Mouse (Mus musculus): ENCODE measurements at regions not wholly inside any gene's neighbourhood (a gene's known extent, or its start where the extent isn't known, plus 50 kb on each side); places are given as distances from the start of the nearest gene placed in this dataset.
A peak's percentile ranks its signal among the peaks of the same experiment; 100 is the strongest.

DNA sequence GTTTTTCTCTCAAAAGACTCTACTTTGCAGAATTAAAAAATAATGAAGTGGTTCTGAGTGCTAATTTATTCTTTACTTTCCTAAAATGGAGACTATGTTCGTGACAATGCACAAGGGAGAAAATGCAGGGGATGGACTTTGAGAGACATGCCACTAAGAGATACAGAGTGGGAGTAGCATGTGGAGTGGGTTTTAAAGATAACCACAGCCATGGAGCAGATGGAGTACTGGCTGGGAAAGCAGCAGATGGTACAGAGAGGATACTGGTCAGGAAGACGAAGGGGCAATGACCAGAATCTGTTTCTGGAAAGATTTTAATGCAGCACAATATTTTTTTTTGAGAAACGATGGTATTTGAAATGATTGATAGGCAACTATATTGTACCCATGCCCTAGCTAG lies 416.7 kb downstream of the Chl1 start:
- no peak overlapping the region for H3K4me2 ChIP-seq
- no peaks in the 10 kb centered on the region for H3K9me3 ChIP-seq
- ATAC-seq (replicated peaks): no peak
- WGBS: 82% methylated on average over 3 of the region's 3 CpGs
- H3K4me3 ChIP-seq: no peak overlapping the region
- H3K9ac ChIP-seq: no peak overlapping the region
- H3K4me1 ChIP-seq: no peaks in the 10 kb centered on the region
- H3K27ac ChIP-seq: no peak overlapping the region
- H3K27me3 ChIP-seq (replicated peaks): no peaks in the 10 kb centered on the region
- H3K36me3 ChIP-seq (replicated peaks): no peaks in the 10 kb centered on the region

DNA sequence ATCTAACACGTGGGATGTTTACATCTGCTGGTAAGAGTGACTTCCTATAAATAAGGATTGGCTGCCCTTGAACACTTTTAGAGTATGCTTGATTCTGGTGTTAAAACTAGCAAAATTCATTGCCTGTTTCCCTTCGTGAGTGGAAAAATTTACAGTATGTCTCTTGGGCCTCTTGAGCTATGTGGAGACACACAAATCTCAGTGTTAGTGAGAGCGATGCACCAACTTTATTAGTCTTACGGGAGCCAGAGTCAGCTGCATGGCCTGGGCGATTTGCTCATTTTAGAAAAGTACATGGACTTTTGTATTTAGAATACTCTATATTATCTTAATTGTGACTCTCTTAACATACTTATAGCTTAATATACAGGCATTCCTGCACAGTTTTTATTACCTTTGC lies 430.0 kb downstream of the Chl1 start:
- no peak overlapping the region for H3K4me2 ChIP-seq
- H3K9ac ChIP-seq: no peak overlapping the region
- no peaks in the 10 kb centered on the region for H3K9me3 ChIP-seq
- no peaks in the 10 kb centered on the region for H3K36me3 ChIP-seq (replicated peaks)
- ATAC-seq (replicated peaks): no peak
- H3K27ac ChIP-seq: no peak overlapping the region
- no peaks in the 10 kb centered on the region for H3K27me3 ChIP-seq (replicated peaks)
- no peaks in the 10 kb centered on the region for H3K4me1 ChIP-seq
- H3K4me3 ChIP-seq: no peak overlapping the region
- WGBS: 89% methylated on average over 5 of the region's 5 CpGs

DNA sequence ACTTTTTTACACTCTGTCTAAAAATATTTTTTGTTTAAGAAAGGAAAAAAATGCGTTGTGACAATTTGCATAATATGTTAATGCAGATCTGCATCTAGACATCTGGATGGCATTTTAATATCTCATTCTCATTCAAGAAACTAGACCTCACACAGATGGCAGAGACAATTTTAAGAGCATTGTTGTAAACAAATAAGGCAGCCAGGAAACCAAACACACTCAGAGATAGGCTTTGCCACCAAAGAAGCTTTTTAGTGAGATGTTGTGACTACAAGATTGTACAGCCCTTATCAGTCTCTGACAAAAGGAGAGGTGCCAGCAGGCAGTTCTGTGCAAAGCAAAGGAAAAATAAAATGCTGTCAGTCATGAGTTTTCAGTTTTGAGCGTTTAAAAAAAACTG lies 434.0 kb downstream of the Chl1 start:
- H3K27me3 ChIP-seq (replicated peaks): no peaks in the 10 kb centered on the region
- H3K27ac ChIP-seq: no peak overlapping the region
- 56% methylated on average over 2 of the region's 2 CpGs for WGBS
- H3K9ac ChIP-seq: no peak overlapping the region
- no peak overlapping the region for H3K4me3 ChIP-seq
- ATAC-seq (replicated peaks): 0 out of 2 replicates have a peak, but pooled peaks have one; percentile 24
- no peak overlapping the region for H3K4me2 ChIP-seq
- no peaks in the 10 kb centered on the region for H3K4me1 ChIP-seq
- no peaks in the 10 kb centered on the region for H3K36me3 ChIP-seq (replicated peaks)
- H3K9me3 ChIP-seq: no peaks in the 10 kb centered on the region

DNA sequence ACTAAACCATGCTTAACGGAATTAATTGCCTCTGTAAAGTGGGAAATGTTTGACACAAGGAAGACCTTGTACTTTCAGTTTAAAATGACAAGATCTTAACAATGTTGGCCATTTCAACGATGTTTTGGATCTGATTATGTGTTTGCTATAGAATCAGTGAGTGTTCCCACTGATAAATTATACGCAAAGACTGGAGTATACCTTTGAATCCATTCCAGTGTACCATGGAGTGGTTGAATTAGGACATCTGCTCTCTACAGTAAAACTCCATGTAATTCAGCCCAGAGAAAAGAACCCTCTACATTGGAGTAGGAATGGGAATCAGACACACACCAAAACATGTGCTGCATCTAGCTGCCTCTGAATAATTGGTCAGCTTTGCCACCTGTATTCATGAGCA lies 437.1 kb downstream of the Chl1 start:
- Histone ChIP-seq H3K27ac (no peak overlapping the region), H3K36me3 (replicated peaks) (no peaks in the 10 kb centered on the region), H3K4me1 (no peaks in the 10 kb centered on the region), H3K9ac (no peak overlapping the region), H3K4me2 (no peak overlapping the region), H3K9me3 (no peaks in the 10 kb centered on the region), H3K27me3 (replicated peaks) (no peaks in the 10 kb centered on the region), H3K4me3 (no peak overlapping the region)
- 79% methylated on average over 3 of the region's 3 CpGs for WGBS
- no peak for ATAC-seq (replicated peaks)

DNA sequence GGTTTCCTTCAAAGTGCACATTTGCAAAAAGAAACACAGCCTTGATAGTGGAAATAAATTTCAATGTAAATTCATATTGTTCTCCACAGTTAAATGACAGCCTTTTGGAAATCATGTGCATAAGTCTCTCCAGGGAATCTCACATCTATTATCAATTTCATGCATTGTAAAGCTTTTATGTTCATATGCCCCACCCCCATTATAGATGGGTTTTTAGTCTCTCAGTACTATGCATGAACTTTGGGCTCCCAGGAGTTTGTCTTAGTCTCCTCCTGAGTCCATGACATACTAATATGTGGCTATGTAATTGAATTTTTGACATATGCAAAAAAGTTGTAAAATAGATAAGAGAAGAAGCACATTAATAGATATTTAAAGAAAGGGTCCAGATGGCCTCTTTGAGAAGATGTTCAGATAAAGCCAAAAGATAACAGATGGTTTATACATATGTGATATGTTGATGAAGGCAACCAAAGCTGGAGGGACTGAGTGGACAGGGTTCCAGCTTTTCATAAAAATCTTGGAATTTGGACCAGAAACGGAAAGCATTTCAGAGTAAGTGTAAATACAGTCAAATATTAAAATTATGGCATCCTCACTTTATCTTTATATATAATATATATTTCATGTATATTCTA lies 442.9 kb downstream of the Chl1 start:
- ATAC-seq (replicated peaks): no peak
- Histone ChIP-seq H3K4me2 (no peak overlapping the region), H3K36me3 (replicated peaks) (no peaks in the 10 kb centered on the region), H3K9me3 (no peaks in the 10 kb centered on the region), H3K4me1 (no peaks in the 10 kb centered on the region), H3K4me3 (no peak overlapping the region), H3K27me3 (replicated peaks) (no peaks in the 10 kb centered on the region), H3K9ac (no peak overlapping the region), H3K27ac (no peak overlapping the region)
- WGBS: 71% methylated on average over 1 of the region's 1 CpGs

DNA sequence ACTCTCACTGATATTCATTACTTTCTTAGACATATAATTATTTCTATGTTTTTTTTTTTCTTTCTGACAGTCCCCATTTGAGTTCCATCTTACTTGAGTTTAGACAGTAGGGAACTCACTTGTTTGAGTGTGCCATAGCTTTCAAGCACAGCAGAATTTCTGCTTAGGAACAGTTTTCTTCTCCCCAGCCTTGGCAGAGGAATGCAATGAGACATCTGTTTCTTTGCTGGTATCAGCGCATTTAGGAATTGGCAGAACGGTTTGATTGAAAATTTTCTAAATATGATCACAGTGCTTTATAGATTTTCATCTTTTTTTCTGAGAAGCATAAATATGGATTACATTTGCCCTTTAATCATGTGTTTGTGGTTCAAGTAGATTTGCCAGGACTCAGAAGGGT lies 448.6 kb downstream of the Chl1 start:
- Histone ChIP-seq H3K36me3 (replicated peaks) (no peaks in the 10 kb centered on the region), H3K4me3 (no peak overlapping the region), H3K9me3 (no peaks in the 10 kb centered on the region), H3K4me2 (no peak overlapping the region), H3K4me1 (no peaks in the 10 kb centered on the region), H3K9ac (no peak overlapping the region), H3K27me3 (replicated peaks) (no peaks in the 10 kb centered on the region), H3K27ac (no peak overlapping the region)
- no peak for ATAC-seq (replicated peaks)
- 94% methylated on average over 2 of the region's 2 CpGs for WGBS

DNA sequence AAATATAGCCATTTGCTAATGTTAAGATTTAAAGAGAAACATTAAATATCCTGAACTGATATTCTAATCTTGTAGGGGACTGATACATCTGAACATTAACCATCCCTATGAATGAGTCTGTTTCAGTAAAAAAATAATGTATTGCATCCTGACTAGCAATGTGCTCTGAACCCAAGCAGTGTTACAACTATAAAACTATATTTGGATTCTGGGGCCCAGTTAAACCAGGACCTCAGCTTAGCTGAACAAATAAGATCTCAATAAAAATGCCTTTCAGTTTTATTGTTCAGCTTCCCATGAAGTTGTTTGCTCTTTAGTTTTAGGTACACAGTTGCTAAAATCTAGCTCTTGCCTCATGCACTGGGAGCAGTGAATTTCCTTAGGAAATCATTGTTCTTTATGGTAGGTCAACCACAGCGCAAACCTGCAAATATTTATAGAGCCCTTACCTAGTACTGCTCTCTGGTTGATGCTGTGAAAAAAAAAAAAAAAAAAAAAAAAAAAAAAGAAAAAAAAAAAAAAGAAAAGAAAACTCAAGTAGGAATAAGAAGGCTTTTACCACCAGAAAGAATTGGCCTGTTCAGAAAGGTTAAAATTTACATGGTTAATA lies 457.5 kb downstream of the Chl1 start:
- ATAC-seq (replicated peaks): no peak
- no peaks in the 10 kb centered on the region for H3K27me3 ChIP-seq (replicated peaks)
- no peak overlapping the region for H3K9ac ChIP-seq
- 93% methylated on average over 1 of the region's 1 CpGs for WGBS
- no peak overlapping the region for H3K4me2 ChIP-seq
- no peak overlapping the region for H3K4me3 ChIP-seq
- no peaks in the 10 kb centered on the region for H3K9me3 ChIP-seq
- H3K27ac ChIP-seq: no peak overlapping the region
- no peaks in the 10 kb centered on the region for H3K36me3 ChIP-seq (replicated peaks)
- no peaks in the 10 kb centered on the region for H3K4me1 ChIP-seq

DNA sequence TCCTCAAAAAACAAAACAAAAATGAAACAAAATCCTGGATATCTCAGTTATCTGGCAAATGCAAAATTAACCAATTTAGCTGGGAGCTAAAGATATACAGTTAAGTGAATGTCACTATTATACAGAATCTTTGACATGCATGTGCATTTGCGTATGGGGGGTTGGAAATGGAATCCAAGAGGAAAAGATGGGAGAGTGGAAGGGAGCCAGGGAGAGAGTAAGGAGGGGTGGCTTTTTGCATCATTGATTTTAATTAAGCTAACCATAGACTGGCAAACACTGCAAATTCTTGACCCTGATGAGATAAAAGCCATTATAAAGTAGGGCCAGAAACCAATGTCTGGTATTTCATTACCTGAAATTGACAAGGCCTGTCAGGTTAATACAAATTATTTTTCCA lies 488.8 kb downstream of the Chl1 start:
- WGBS: 76% methylated on average over 1 of the region's 1 CpGs
- Histone ChIP-seq H3K4me1 (no peaks in the 10 kb centered on the region), H3K36me3 (replicated peaks) (no peaks in the 10 kb centered on the region), H3K27ac (no peak overlapping the region), H3K9ac (no peak overlapping the region), H3K4me2 (no peak overlapping the region), H3K9me3 (no peaks in the 10 kb centered on the region), H3K4me3 (no peak overlapping the region), H3K27me3 (replicated peaks) (no peaks in the 10 kb centered on the region)
- ATAC-seq (replicated peaks): no peak

DNA sequence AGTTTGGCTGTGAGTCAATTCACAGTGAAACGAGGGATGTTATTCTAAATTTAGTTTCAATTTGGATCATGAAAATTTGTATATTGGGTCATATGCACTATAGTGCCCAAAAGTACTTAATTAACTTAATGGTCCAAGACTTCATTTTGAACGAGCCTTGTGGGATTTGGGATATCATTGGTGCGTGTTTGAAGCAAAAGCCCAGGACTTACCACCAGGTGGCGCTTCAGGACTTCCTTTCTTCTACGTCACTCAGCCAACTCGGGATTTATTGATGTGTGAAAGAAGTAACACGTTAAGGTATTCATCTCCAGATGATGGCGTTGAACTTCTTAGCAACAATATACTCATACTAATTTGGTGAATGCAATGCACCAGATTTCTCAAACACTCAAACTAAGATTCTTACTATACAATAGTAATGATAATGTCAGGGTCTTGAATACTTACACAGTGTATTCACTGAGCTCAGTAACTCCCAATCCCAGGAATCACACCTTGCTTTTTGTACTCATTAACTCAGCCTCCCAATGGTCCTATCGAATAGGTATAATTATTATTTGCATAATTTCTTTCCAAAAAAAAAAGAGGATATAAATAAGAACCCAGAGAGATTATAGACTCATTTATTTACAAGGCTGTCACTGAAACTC lies 464.0 kb upstream of the Cntn6 start:
- WGBS: 7% methylated on average over 9 of the region's 9 CpGs
- H3K9ac ChIP-seq: no peak overlapping the region
- no peak overlapping the region for H3K27ac ChIP-seq
- ATAC-seq (replicated peaks): peak; percentile 79
- H3K4me1 ChIP-seq: no peaks in the 10 kb centered on the region
- H3K4me3 ChIP-seq: no peak overlapping the region
- no peaks in the 10 kb centered on the region for H3K36me3 ChIP-seq (replicated peaks)
- peak overlapping the region; percentile 12; the same call in 1 of the 2 replicates for H3K4me2 ChIP-seq
- no peaks in the 10 kb centered on the region for H3K27me3 ChIP-seq (replicated peaks)
- H3K9me3 ChIP-seq: no peaks in the 10 kb centered on the region

DNA sequence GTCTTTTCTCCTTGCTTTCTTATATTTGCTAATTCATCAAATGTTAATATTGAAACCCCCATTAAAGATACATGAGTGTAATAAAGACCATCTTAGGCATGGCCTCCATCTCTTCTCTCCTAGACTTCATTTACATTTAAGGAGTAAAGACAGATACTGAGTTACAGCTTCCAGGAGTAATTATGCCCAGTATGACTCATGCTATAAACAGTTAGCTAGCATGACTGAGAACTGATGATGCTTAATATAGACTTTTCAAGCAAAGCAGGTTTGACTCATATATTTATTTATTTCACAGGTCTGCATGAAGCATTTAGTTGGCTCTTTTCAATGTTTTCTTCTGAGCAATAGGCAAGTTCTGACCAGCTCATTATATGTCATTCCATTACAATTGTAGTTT lies 453.7 kb upstream of the Cntn6 start:
- H3K27me3 ChIP-seq (replicated peaks): no peaks in the 10 kb centered on the region
- no peaks in the 10 kb centered on the region for H3K9me3 ChIP-seq
- no peak overlapping the region for H3K9ac ChIP-seq
- H3K27ac ChIP-seq: no peak overlapping the region
- no peaks in the 10 kb centered on the region for H3K4me1 ChIP-seq
- ATAC-seq (replicated peaks): no peak
- H3K36me3 ChIP-seq (replicated peaks): no peaks in the 10 kb centered on the region
- H3K4me2 ChIP-seq: no peak overlapping the region
- H3K4me3 ChIP-seq: no peak overlapping the region

DNA sequence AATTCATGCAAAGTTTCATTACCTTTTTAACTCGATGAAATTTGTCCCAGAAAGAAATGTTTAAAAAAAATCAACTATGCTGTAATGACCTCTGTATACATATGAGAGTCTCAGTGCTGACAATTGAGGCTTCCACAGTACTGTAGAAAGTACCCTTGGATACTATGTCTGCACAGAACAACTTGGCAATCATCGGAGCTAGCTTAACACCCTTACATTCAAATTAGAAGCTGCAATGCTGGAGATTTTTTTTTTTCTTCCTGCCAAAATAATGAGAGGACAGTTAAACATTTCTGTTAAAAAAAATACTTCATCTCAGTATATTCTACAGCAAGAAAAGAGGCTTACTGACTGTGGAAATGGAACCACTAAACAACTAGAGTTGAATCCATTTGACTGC lies 452.1 kb upstream of the Cntn6 start:
- no peak overlapping the region for H3K27ac ChIP-seq
- no peaks in the 10 kb centered on the region for H3K36me3 ChIP-seq (replicated peaks)
- no peak for ATAC-seq (replicated peaks)
- no peak overlapping the region for H3K4me2 ChIP-seq
- H3K27me3 ChIP-seq (replicated peaks): no peaks in the 10 kb centered on the region
- no peak overlapping the region for H3K9ac ChIP-seq
- H3K9me3 ChIP-seq: no peaks in the 10 kb centered on the region
- H3K4me1 ChIP-seq: no peaks in the 10 kb centered on the region
- no peak overlapping the region for H3K4me3 ChIP-seq
- 87% methylated on average over 2 of the region's 2 CpGs for WGBS

DNA sequence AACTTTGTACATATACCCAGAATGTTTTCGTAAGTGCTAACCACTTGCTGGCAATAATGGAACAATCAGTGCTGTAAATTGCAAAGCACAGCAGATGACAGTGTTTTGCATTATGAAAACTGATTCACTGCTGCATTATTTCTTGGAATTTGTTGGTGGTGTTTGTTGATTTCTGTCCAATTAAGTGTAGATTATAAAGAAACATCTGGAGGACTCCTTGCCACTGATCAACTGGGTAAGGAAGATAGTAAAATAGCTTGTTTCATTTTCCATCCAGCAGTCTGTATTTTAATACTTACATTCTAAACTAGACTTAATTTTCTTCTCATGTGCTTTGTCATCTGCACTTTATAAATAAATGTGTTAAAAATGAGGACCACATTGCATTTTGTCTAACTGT lies 436.6 kb upstream of the Cntn6 start:
- no peaks in the 10 kb centered on the region for H3K36me3 ChIP-seq (replicated peaks)
- H3K9ac ChIP-seq: no peak overlapping the region
- no peaks in the 10 kb centered on the region for H3K4me1 ChIP-seq
- no peak overlapping the region for H3K4me3 ChIP-seq
- no peak overlapping the region for H3K27ac ChIP-seq
- no peaks in the 10 kb centered on the region for H3K27me3 ChIP-seq (replicated peaks)
- no peak overlapping the region for H3K4me2 ChIP-seq
- ATAC-seq (replicated peaks): no peak
- H3K9me3 ChIP-seq: no peaks in the 10 kb centered on the region
- WGBS: 90% methylated on average over 1 of the region's 1 CpGs

DNA sequence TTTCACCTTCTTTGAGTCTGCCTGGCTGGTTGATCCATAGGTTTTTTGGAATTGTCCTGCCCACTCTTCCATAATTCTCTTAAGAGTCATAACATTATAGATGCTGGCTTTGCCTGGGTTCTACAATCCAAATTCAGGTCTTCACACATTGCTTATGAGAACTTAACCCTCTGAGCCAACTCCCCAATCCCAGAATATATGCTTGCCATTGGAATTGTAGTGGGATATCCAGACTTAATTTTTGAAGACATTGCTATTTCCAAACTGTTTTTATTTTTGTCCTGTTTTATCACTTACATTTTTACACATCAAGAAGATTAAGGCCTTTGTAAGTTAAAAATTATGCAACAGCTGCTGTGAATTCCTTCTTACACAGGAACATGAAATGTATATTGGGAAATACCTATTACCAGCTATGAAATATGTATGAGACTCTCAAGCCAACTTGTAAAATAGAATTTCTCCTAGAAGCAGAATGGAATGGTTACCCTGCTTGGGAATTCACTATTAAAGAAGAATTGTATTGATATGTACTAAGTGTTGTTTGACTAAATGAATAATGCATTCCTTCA lies 430.8 kb upstream of the Cntn6 start:
- Histone ChIP-seq H3K27ac (no peak overlapping the region), H3K4me2 (no peak overlapping the region), H3K4me3 (no peak overlapping the region), H3K36me3 (replicated peaks) (no peaks in the 10 kb centered on the region), H3K9me3 (no peaks in the 10 kb centered on the region), H3K4me1 (no peaks in the 10 kb centered on the region), H3K9ac (no peak overlapping the region), H3K27me3 (replicated peaks) (no peaks in the 10 kb centered on the region)
- no peak for ATAC-seq (replicated peaks)
